11 mouse cellular contexts compared by ENCODE assay signal in genomic region chr11:96332105-96332504, GRCm38 (mm10). TPM values are rescaled to one million over a fixed set of nuclear protein-coding genes. Genes with fewer than 3 reads are reported as not detected.
DNase-seq lines count a peak whose midpoint lies in the region; ATAC-seq lines count a peak whose summit lies in the region.
"Had no signal": no experiment of that assay in that cellular context is flagged by ENCODE, and none has a peak within 500 bp of the region (broad histone marks: within the 10 kb centered on the region; RNA-seq: fewer than 3 reads in every experiment).

No protein-coding gene starts in this region.

- H3K4me2 ChIP-seq in heart, embryonic 15.5 days: peak overlapping the region; percentile 52
- peak overlapping the region; percentile 53 for H3K4me2 ChIP-seq in limb, embryonic 13.5 days (replicated peaks)

- no peaks in the 10 kb centered on the region for H3K9me3 ChIP-seq in heart, embryonic 15.5 days (replicated peaks)
- H3K9me3 ChIP-seq in limb, embryonic 13.5 days: no peaks in the 10 kb centered on the region

- peak overlapping the region; percentile 49; the same call in 1 of the 2 replicates for H3K27ac ChIP-seq in heart, embryonic 15.5 days
- H3K27ac ChIP-seq in limb, embryonic 13.5 days: no peak overlapping the region

- peak overlapping the region; percentile 43 for H3K4me3 ChIP-seq in heart, embryonic 15.5 days
- H3K4me3 ChIP-seq in limb, embryonic 13.5 days: no peak overlapping the region

- H3K27me3 ChIP-seq in heart, embryonic 15.5 days: peaks cover 100% of the 10 kb centered on the region
- peaks cover 100% of the 10 kb centered on the region for H3K27me3 ChIP-seq in limb, embryonic 13.5 days

- no peak overlapping the region for H3K9ac ChIP-seq in heart, embryonic 15.5 days
- no peak overlapping the region for H3K9ac ChIP-seq in limb, embryonic 13.5 days

- peaks cover 6% of the 10 kb centered on the region; the same call in 1 of the 2 replicates for H3K4me1 ChIP-seq in heart, embryonic 15.5 days (replicated peaks)
- H3K4me1 ChIP-seq in limb, embryonic 13.5 days: peaks cover 10% of the 10 kb centered on the region

- H3K36me3 ChIP-seq in heart, embryonic 15.5 days: no peaks in the 10 kb centered on the region
- H3K36me3 ChIP-seq in limb, embryonic 13.5 days: no peaks in the 10 kb centered on the region

- no peak for DNase-seq in heart, adult 9 months (ENCODE audit: low spot score in 2 of 2)
- DNase-seq in 3T3-L1 (ENCODE audit: low read depth, low spot score): peak; percentile 39
- DNase-seq in c-Kit-positive CD71-positive TER-119-positive erythroid progenitor cells, embryonic 14.5 days (ENCODE audit: low spot score): no peak
- no peak for DNase-seq in cerebellum, adult 8-10 months
- DNase-seq in ovary, postnatal 36 days (ENCODE audit: low spot score): no peak

- 5% methylated on average over 8 of the region's 8 CpGs for WGBS in heart, embryonic 15.5 days
- WGBS in limb, embryonic 13.5 days: 3% methylated on average over 8 of the region's 8 CpGs

- no peak for ATAC-seq in heart, embryonic 15.5 days (replicated peaks; ENCODE audit: insufficient number of reproducible peaks, insufficient read depth, low FRiP score, low read depth)
- 0 out of 2 replicates have a peak, but pooled peaks have one; percentile 7 for ATAC-seq in granulocyte monocyte progenitor cell, adult 5-6 weeks (replicated peaks; ENCODE audit: poor library complexity, severe bottlenecking)
- ATAC-seq in limb, embryonic 13.5 days (ENCODE audit: low FRiP score, low read depth): no peak
- ATAC-seq: forebrain, embryonic 16.5 days; midbrain, embryonic 16.5 days had no signal

RNA-seq across cellular contexts. Expression of gene Hoxb3, which starts 9.0 kb away (rescaled TPM):
- polyA plus RNA-seq in heart, embryonic 15.5 days (2015; fragmentation: Nextera tagmentation; extraction: Ambion mirVana): 0.71 and 0.98 TPM in 2 replicates
- total RNA-seq in granulocyte monocyte progenitor cell, adult 5-6 weeks (2014; fragmentation: Nextera tagmentation): 1.5 and 7.8 TPM in 2 replicates
- total RNA-seq in granulocyte monocyte progenitor cell, adult 5-6 weeks (2017): 0.05 and 0.56 TPM in 2 replicates
- polyA plus RNA-seq in limb, embryonic 13.5 days (2015; fragmentation: Nextera tagmentation; extraction: Ambion mirVana): 0.17 and 0.55 TPM in 2 replicates
- polyA plus RNA-seq: forebrain, embryonic 16.5 days; midbrain, embryonic 16.5 days had no signal

RNA-seq across cellular contexts. Expression of gene Hoxb4, which starts 14.0 kb away (rescaled TPM):
- polyA plus RNA-seq in heart, embryonic 15.5 days (2015; fragmentation: Nextera tagmentation; extraction: Ambion mirVana): 0.31 and 0.70 TPM in 2 replicates
- 2.6 and 3.8 TPM in 2 replicates for total RNA-seq in granulocyte monocyte progenitor cell, adult 5-6 weeks (2014; fragmentation: Nextera tagmentation)
- 1.9 and 2.3 TPM in 2 replicates for total RNA-seq in granulocyte monocyte progenitor cell, adult 5-6 weeks (2017)
- polyA plus RNA-seq in limb, embryonic 13.5 days (2015; fragmentation: Nextera tagmentation; extraction: Ambion mirVana): 0.36 and 0.50 TPM in 2 replicates
- polyA plus RNA-seq: forebrain, embryonic 16.5 days; midbrain, embryonic 16.5 days had no signal

RNA-seq across cellular contexts. Expression of gene Hoxb2, which starts 18.2 kb away (rescaled TPM):
- 3.7 and 6.8 TPM in 2 replicates for polyA plus RNA-seq in heart, embryonic 15.5 days (2015; fragmentation: Nextera tagmentation; extraction: Ambion mirVana)
- 1.7 TPM in 1 of 2 replicates, not detected in the other for total RNA-seq in granulocyte monocyte progenitor cell, adult 5-6 weeks (2014; fragmentation: Nextera tagmentation)
- total RNA-seq in granulocyte monocyte progenitor cell, adult 5-6 weeks (2017): 0.26 TPM in 1 of 2 replicates, not detected in the other
- 3.9 and 4.8 TPM in 2 replicates for polyA plus RNA-seq in limb, embryonic 13.5 days (2015; fragmentation: Nextera tagmentation; extraction: Ambion mirVana)
- polyA plus RNA-seq: forebrain, embryonic 16.5 days had no signal

RNA-seq across cellular contexts. Expression of gene Hoxb5, which starts 29.0 kb away (rescaled TPM):
- polyA plus RNA-seq in heart, embryonic 15.5 days (2015; fragmentation: Nextera tagmentation; extraction: Ambion mirVana): 1.4 and 3.3 TPM in 2 replicates
- total RNA-seq in granulocyte monocyte progenitor cell, adult 5-6 weeks (2014; fragmentation: Nextera tagmentation): not detected in 2 replicates
- total RNA-seq in granulocyte monocyte progenitor cell, adult 5-6 weeks (2017): 0.05 TPM in 1 of 2 replicates, not detected in the other
- polyA plus RNA-seq in limb, embryonic 13.5 days (2015; fragmentation: Nextera tagmentation; extraction: Ambion mirVana): 0.97 and 1.5 TPM in 2 replicates
- polyA plus RNA-seq: forebrain, embryonic 16.5 days; midbrain, embryonic 16.5 days had no signal

RNA-seq across cellular contexts. Expression of gene Hoxb1, which starts 33.4 kb away (rescaled TPM):
- not detected in 2 replicates for polyA plus RNA-seq in heart, embryonic 15.5 days (2015; fragmentation: Nextera tagmentation; extraction: Ambion mirVana)
- total RNA-seq in granulocyte monocyte progenitor cell, adult 5-6 weeks (2014; fragmentation: Nextera tagmentation): not detected in 2 replicates
- not detected in 2 replicates for total RNA-seq in granulocyte monocyte progenitor cell, adult 5-6 weeks (2017)
- polyA plus RNA-seq in limb, embryonic 13.5 days (2015; fragmentation: Nextera tagmentation; extraction: Ambion mirVana): 0.13 TPM in 1 of 2 replicates, not detected in the other
- total RNA-seq: liver, adult 2 months had no signal
- polyA plus RNA-seq: forebrain, embryonic 16.5 days; liver, adult 2 months; midbrain, embryonic 16.5 days had no signal
